Mouse (Mus musculus): Measurements from ENCODE around the gene F13b. TPM values are rescaled to one million over a fixed set of nuclear protein-coding genes. Genes with fewer than 3 reads are reported as not detected.

The F13b gene
- polyA plus RNA-seq, 1 experiment from 2014 or later, result not detected

DNA sequence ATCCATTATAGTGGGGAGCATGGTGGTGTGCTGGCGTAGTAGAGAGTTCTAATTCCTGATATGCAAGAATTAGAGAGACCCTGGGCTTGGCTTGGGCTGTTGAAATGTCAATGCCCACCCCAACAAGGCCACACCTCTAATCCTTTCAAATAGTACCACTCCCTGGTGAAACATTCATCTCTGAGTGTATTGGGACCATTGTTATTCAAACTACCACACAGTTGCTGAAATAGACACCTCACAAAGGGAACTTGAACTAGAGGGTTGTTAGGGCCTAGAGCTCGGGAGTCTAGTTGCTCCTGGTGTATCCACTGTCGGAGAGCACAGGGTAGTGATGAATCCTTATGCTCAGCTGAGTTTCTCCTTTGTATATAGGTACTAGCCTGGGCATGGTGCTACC is 6.9 kb upstream of the F13b start:
- Histone ChIP-seq H3K9ac (replicated peaks; ENCODE audit: low read length) (no peak overlapping the region), H3K4me1 (ENCODE audit: control insufficient read depth, insufficient read depth, low read length) (no peaks in the 10 kb centered on the region), H3K27ac (replicated peaks; ENCODE audit: low read depth, low read length) (no peak overlapping the region), H3K9me3 (ENCODE audit: control insufficient read depth, low read length) (no peaks in the 10 kb centered on the region), H3K4me3 (replicated peaks; ENCODE audit: low read depth, low read length) (no peak overlapping the region), H3K36me3 (ENCODE audit: control insufficient read depth, insufficient read depth, low read length) (peaks cover 23% of the 10 kb centered on the region), H3K27me3 (ENCODE audit: control insufficient read depth, insufficient read depth, low read length) (no peaks in the 10 kb centered on the region), H3K4me2 (ENCODE audit: low read length) (no peak overlapping the region)
- DNase-seq, result no peak
- ATAC-seq (ENCODE audit: low FRiP score, low TSS enrichment), result no peak
- 64% methylated on average over 3 of the region's 3 CpGs for WGBS

DNA sequence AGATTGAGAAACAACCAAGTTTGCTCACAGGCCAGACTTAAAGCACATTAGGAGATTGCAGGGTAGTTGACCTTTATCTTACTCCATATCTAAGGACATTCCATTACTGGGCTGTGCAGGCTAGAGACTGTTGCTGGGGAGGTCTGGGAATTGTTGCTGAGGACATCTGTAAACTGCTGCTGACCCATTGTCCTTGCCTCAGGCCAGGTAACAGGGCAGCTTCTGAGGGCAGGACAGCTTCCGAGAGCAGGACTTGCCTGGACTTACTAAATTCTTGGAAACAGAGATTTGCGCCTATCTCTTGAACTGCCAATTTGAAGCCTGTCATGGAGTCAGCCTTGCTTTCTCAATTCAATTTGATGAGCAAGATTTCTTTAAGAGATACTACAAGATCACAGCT is 6.1 kb upstream of the F13b start:
- ATAC-seq (ENCODE audit: low FRiP score, low TSS enrichment) (no peak), DNase-seq (no peak)
- Histone ChIP-seq H3K4me3 (replicated peaks; ENCODE audit: low read depth, low read length) (no peak overlapping the region), H3K9me3 (ENCODE audit: control insufficient read depth, low read length) (no peaks in the 10 kb centered on the region), H3K27me3 (ENCODE audit: control insufficient read depth, insufficient read depth, low read length) (no peaks in the 10 kb centered on the region), H3K27ac (replicated peaks; ENCODE audit: low read depth, low read length) (no peak overlapping the region), H3K4me2 (ENCODE audit: low read length) (no peak overlapping the region), H3K36me3 (ENCODE audit: control insufficient read depth, insufficient read depth, low read length) (peaks cover 16% of the 10 kb centered on the region; the same call in 1 of the 2 replicates), H3K9ac (replicated peaks; ENCODE audit: low read length) (no peak overlapping the region), H3K4me1 (ENCODE audit: control insufficient read depth, insufficient read depth, low read length) (no peaks in the 10 kb centered on the region)
- 99% methylated on average over 2 of the region's 2 CpGs for WGBS

DNA sequence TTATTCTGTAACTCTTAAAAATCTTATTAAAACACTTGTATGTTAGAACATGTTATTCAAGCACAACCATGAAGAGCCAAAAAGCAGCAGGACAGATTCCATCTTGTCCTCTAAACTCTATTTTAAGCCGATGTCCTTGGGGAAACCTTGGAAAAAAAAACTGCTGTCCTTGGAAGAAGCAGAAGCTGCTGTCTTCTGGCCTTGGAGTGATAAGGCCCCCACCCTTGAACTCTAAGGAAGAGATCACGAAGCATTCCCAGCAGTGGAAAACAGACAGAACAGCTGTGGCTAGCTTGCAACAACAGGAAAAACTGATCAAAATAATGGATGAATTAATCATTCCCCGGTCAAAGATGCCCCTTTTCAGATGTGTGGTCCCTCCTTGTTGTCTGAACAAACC is 5.3 kb upstream of the F13b start:
- WGBS, result 90% methylated on average over 3 of the region's 3 CpGs
- Histone ChIP-seq H3K9ac (replicated peaks; ENCODE audit: low read length) (no peak overlapping the region), H3K27ac (replicated peaks; ENCODE audit: low read depth, low read length) (no peak overlapping the region), H3K36me3 (ENCODE audit: control insufficient read depth, insufficient read depth, low read length) (peaks cover 15% of the 10 kb centered on the region; the same call in 1 of the 2 replicates), H3K4me3 (replicated peaks; ENCODE audit: low read depth, low read length) (no peak overlapping the region), H3K9me3 (ENCODE audit: control insufficient read depth, low read length) (no peaks in the 10 kb centered on the region), H3K4me2 (ENCODE audit: low read length) (no peak overlapping the region), H3K27me3 (ENCODE audit: control insufficient read depth, insufficient read depth, low read length) (no peaks in the 10 kb centered on the region), H3K4me1 (ENCODE audit: control insufficient read depth, insufficient read depth, low read length) (no peaks in the 10 kb centered on the region)
- DNase-seq (no peak), ATAC-seq (ENCODE audit: low FRiP score, low TSS enrichment) (no peak)

DNA sequence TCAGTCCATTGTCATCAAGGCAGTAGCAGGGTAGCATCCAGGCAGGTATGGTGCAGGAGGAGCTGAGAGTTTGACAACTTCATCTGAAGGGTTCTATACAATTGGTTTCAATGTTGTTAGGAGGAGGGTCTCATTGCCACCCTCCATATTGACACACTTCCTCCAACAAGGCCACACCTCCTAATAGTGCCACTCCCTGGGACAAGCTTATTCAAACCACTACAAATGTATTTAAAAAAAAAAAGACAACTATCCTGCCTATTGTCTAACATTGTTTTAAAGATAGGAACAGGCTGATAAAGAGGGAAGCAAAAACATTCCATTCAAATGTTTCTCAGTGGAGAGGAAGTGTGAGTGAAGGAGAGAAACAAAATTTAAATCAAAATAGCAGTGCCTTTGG is 1.8 kb upstream of the F13b start:
- H3K4me1 ChIP-seq (ENCODE audit: control insufficient read depth, insufficient read depth, low read length), result no peaks in the 10 kb centered on the region
- no peaks in the 10 kb centered on the region for H3K27me3 ChIP-seq (ENCODE audit: control insufficient read depth, insufficient read depth, low read length)
- no peak overlapping the region for H3K27ac ChIP-seq (replicated peaks; ENCODE audit: low read depth, low read length)

DNA sequence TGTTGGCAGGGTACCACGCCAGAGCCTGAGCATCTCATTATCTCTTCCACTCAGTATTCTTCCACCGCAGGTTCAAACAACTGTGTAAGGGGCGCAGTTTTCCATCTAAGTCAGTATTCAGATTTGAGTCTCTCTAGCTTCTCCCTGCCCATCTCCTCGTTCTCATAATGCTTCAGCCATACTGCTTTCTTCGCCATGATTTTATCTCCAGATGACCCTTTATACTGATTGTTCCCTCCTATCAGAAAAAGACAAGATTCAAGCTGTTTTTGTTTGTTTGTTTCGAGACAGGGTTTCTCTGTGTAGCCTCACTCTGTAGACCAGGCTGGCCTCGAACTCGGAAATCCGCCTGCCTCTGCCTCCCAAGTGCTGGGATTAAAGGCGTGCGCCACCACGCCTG is 13.1 kb downstream of the F13b start:
- Histone ChIP-seq H3K4me3 (replicated peaks; ENCODE audit: low read depth, low read length) (no peak overlapping the region), H3K9me3 (ENCODE audit: control insufficient read depth, low read length) (no peaks in the 10 kb centered on the region), H3K27me3 (ENCODE audit: control insufficient read depth, insufficient read depth, low read length) (no peaks in the 10 kb centered on the region), H3K4me1 (ENCODE audit: control insufficient read depth, insufficient read depth, low read length) (no peaks in the 10 kb centered on the region), H3K36me3 (ENCODE audit: control insufficient read depth, insufficient read depth, low read length) (no peaks in the 10 kb centered on the region), H3K27ac (replicated peaks; ENCODE audit: low read depth, low read length) (no peak overlapping the region), H3K4me2 (ENCODE audit: low read length) (no peak overlapping the region), H3K9ac (replicated peaks; ENCODE audit: low read length) (no peak overlapping the region)
- ATAC-seq (ENCODE audit: low FRiP score, low TSS enrichment) (no peak), DNase-seq (no peak)
- WGBS, result 95% methylated on average over 12 of the region's 12 CpGs

More for the DNA sequence above, 1.8 kb upstream of the F13b start:
- DNase-seq, result no peak
- H3K4me2 ChIP-seq (ENCODE audit: low read length), result no peak overlapping the region
- no peaks in the 10 kb centered on the region for H3K9me3 ChIP-seq (ENCODE audit: control insufficient read depth, low read length)
- H3K4me3 ChIP-seq (replicated peaks; ENCODE audit: low read depth, low read length), result no peak overlapping the region
- no peak for ATAC-seq (ENCODE audit: low FRiP score, low TSS enrichment)
- no peak overlapping the region for H3K9ac ChIP-seq (replicated peaks; ENCODE audit: low read length)
- H3K36me3 ChIP-seq (ENCODE audit: control insufficient read depth, insufficient read depth, low read length), result no peaks in the 10 kb centered on the region

DNA sequence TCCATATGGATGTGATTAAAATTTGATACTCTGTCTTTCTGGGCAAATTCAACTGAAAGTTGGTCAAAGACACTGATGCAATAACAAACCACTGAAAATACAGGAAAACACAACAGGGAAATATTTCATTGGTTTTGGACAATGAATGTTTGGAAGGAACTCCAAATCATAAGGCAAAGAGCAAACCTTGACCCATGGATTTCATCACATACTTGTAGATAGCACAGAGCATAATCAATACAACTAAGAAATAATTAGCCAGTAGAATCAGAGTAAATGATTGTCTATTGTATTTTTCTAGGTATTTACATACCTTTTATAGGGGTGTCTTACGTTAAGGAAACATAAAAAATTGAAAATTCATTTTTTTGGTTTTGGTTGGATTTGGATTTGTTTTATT is 47.0 kb downstream of the F13b start:
- H3K4me3 ChIP-seq (replicated peaks; ENCODE audit: low read depth, low read length), result no peak overlapping the region
- no peak for ATAC-seq (ENCODE audit: low FRiP score, low TSS enrichment)
- WGBS, result 87% methylated on average over 1 of the region's 1 CpGs
- no peak overlapping the region for H3K4me2 ChIP-seq (ENCODE audit: low read length)
- H3K27me3 ChIP-seq (ENCODE audit: control insufficient read depth, insufficient read depth, low read length), result no peaks in the 10 kb centered on the region
- DNase-seq, result no peak
- no peaks in the 10 kb centered on the region for H3K4me1 ChIP-seq (ENCODE audit: control insufficient read depth, insufficient read depth, low read length)
- no peaks in the 10 kb centered on the region for H3K9me3 ChIP-seq (ENCODE audit: control insufficient read depth, low read length)
- no peak overlapping the region for H3K9ac ChIP-seq (replicated peaks; ENCODE audit: low read length)
- no peaks in the 10 kb centered on the region for H3K36me3 ChIP-seq (ENCODE audit: control insufficient read depth, insufficient read depth, low read length)
- no peak overlapping the region for H3K27ac ChIP-seq (replicated peaks; ENCODE audit: low read depth, low read length)

DNA sequence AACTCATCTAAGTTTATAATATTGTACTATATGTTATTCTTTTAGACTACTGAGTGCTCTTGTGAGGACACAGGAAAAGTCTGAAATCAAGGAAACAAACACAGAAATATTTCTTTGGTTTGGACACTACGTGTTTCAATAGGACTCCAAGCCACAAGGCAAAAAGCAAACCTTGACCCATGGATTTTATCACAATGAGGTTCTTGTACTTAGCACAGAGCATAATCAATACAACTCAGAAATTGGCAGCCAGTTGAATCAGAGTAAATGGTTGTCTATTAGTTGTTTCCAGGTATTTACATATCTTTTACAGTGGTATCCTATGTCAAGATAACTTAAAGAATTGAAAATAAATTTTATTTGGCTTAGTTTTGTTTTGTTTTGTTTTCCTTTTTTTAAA is 49.8 kb downstream of the F13b start:
- Histone ChIP-seq H3K27me3 (ENCODE audit: control insufficient read depth, insufficient read depth, low read length) (no peaks in the 10 kb centered on the region), H3K9me3 (ENCODE audit: control insufficient read depth, low read length) (no peaks in the 10 kb centered on the region), H3K27ac (replicated peaks; ENCODE audit: low read depth, low read length) (no peak overlapping the region), H3K9ac (replicated peaks; ENCODE audit: low read length) (no peak overlapping the region), H3K4me1 (ENCODE audit: control insufficient read depth, insufficient read depth, low read length) (no peaks in the 10 kb centered on the region), H3K36me3 (ENCODE audit: control insufficient read depth, insufficient read depth, low read length) (no peaks in the 10 kb centered on the region), H3K4me3 (replicated peaks; ENCODE audit: low read depth, low read length) (no peak overlapping the region), H3K4me2 (ENCODE audit: low read length) (no peak overlapping the region)
- DNase-seq, result no peak
- no peak for ATAC-seq (ENCODE audit: low FRiP score, low TSS enrichment)
- WGBS, result 79% methylated on average over 1 of the region's 1 CpGs

DNA sequence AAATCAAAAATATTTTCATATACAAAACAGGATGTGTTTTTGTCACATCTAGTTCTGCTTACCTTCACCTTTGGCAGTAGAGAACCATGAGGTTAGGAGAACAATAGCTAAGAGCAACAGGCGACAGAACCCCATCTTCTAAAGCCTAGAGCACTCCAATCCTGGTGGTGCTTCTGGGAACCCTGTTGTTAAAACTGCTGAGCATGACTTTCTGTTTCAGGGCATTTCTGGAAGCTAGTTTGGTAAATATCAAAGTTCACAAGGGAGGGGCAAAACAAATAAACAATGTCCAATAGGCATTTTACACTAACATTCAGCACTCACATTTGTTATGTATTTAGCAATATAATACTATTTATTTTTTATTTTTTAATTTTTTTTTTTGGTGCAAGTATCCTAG is 58.5 kb downstream of the F13b start, which contains the start of gene Cfhr1:
TSS of gene Cfhr1 (minus strand) at position 249 of the 400 bp plus-strand sequence.
- Histone ChIP-seq H3K4me3 (replicated peaks; ENCODE audit: low read depth, low read length) (no peak within 1 kb of the TSS), H3K27ac (replicated peaks; ENCODE audit: low read depth, low read length) (no peak within 1 kb of the TSS), H3K4me1 (ENCODE audit: control insufficient read depth, insufficient read depth, low read length) (no peaks in the 10 kb centered on the region), H3K9me3 (ENCODE audit: control insufficient read depth, low read length) (no peaks in the 10 kb centered on the region), H3K27me3 (ENCODE audit: control insufficient read depth, insufficient read depth, low read length) (no peaks in the 10 kb centered on the region), H3K9ac (replicated peaks; ENCODE audit: low read length) (no peak within 1 kb of the TSS), H3K36me3 (ENCODE audit: control insufficient read depth, insufficient read depth, low read length) (no peaks in the 10 kb centered on the region), H3K4me2 (ENCODE audit: low read length) (no peak within 1 kb of the TSS)
- ATAC-seq (ENCODE audit: low FRiP score, low TSS enrichment) (no peak), DNase-seq (no peak)
- WGBS, result 63% methylated on average over 1 of the region's 1 CpGs
